Mouse (Mus musculus): Measurements from ENCODE around the gene Mtmr14.
A peak's percentile ranks its signal among the peaks of the same experiment; 100 is the strongest.

The Mtmr14 gene

DNA sequence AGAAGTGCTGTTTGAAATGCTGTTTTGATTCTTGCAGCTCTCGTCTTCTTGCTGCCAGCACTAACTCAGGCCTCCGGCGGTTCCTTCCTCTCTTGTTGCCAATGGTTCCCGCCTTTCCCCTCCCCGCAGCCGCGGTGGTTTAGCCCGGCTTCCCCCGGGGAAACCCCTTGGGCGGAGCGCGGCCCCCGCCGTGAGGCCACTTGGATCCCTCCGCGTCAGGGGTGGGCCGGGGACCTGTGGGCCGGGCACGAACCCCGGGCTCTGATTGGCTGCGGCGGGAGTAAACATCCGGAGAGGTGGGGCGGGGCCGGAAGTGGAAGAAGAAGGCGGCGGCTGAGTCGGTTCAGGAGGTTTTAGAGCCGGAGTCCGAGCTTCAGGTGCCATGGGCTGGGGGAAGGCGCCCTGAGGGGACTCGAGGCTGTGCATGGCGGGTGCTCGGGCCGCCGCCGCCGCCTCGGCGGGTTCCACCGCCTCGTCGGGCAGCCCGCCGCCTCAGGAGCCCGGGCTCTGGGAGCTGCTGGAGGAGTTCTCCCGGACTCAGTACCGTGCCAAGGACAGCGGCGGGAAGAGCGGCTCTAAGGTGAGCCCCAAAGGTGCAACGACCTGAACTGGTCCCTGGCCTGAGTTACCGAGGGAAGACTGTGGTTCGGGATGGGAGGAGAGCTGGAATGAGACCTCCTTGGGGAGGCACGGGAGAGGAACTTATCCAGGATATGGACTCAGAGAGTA lies at the start of gene Mtmr14:
Mtmr14 (plus strand) TSS at position 302 of the 729 bp plus-strand sequence.
- DNase-seq (ENCODE audit: extremely low read depth, low read depth): peak; percentile 90

DNA sequence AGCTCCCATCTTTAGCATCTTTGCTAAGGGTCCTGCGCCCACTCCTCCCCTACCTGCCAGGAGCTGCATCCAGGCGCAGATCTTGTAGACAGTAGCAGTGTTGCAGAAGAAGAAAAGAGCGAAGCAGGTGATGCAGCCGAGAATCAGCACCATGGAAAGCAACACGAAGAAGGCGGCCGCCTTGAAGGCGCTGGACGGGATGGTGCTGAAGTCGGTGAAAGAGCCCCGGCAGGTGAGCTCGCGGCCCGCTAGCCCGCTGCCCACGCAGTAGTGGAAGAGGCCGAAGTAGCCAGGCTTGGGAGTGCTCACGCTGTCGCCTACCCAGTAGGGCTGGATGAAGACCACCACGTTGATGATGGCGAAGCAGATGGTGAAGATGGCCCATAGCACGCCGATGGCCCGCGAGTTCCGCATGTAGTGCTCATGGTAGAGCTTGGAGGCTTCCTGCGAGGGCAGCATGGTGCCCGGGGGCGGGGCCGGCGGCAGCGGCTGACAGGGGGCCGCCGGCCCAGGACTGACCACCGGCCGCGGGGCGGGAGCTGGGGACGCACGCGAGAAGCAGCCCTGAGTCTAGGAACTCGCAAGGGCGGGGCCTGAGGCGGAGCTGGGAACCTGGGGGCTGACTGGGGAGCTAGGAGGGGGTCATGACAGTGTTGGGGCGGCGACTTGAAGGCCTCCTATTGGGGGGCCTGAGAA lies 43.7 kb upstream of the Mtmr14 start:
- no peak for DNase-seq (ENCODE audit: extremely low read depth, low read depth)

DNA sequence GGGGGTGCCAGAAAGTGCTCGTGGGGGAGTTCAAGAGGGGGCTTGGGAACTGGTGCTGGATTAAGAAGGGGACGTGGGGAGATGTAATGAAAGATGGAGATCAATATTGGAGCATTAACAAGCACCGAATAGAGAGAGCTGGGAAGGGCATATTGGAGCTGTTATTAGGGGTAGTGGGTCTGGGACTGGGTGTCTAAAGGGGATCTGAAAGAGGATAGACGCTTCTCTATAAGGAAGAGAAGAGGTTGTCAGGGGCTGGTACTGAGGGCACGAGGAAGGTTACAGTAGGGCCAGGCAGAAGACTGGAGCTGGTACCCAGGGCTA lies 43.2 kb upstream of the Mtmr14 start:
- DNase-seq (ENCODE audit: extremely low read depth, low read depth): no peak

DNA sequence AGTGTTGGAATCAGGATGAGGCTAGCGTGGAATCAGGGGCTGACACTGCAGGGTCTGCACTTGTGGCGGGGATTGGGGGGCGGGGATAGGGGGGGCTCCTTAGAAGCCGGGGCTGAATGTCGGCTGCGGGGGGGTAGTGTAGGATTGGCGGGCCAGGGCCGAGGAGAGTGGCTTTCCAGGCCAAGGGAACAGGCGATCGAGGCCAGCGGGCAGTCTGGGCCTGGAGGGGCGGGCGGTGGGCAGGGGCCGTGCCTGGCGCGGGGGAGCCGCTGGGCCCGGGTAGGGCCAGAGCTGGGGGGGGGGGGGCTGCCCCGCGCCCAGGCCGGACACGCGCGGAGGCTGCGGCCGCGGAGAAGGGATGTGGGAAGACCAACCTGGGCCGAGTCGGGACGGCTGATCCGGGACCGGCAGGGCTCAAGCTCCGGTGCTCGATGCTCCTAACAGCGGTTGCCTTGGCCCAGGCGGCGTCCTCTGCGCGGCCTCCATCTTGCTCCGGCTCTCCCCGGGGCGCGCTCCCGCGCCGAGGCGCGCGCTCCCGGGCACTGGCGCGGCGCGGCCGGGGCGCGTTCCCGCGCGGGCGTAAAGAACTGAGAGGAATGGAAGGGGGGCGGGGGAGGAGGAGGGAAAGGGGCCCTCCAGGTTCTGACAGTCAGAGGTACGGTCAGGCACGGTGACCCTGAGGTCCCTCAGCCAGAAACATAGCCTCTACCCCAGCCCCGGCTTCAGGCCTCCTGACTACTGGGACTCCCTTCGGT lies 42.6 kb upstream of the Mtmr14 start, which contains the start of gene Lhfpl4:
Lhfpl4 (minus strand) TSS at position 544 of the 755 bp plus-strand sequence.
- no peak for DNase-seq (ENCODE audit: extremely low read depth, low read depth)

DNA sequence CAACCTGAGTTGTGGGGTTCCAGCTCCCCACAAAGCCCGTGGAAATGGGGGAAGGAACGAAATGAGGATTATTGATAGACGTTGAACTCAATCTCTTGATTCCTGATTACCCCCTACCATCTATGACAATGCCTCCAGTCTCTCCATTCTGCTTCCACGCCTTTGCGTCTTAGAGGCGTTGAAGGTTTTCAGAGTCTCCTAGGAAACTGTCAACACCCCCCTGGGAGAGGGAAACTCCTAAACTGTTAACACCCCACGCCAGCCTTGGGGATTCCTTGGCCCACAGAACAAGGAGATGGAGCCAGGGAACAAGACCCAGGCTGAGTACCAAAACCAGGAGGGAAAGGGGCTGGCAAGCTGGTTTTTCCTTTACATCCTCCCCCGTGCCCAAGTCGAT lies 42.0 kb upstream of the Mtmr14 start:
- no peak for DNase-seq (ENCODE audit: extremely low read depth, low read depth)

DNA sequence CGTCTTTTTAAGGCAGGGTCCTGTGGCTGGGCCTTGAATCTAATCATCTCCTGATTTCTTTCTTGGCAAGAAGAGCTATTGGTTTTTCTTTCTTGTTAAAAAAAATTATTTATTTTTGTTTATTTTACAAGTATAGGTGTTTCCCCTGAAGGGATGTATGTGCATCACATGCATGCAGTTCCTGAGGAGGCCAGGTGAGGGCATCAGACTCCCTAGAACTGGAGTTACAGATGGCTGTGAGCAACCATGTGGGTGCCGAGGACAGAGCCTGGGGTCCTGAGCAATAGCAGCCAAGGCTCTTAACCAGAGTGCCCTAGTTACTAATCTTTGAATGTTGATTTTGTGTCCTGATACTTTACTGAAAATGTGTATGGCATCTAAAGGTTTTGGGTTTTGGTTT lies 21.4 kb upstream of the Mtmr14 start:
- no peak for DNase-seq (ENCODE audit: extremely low read depth, low read depth)

DNA sequence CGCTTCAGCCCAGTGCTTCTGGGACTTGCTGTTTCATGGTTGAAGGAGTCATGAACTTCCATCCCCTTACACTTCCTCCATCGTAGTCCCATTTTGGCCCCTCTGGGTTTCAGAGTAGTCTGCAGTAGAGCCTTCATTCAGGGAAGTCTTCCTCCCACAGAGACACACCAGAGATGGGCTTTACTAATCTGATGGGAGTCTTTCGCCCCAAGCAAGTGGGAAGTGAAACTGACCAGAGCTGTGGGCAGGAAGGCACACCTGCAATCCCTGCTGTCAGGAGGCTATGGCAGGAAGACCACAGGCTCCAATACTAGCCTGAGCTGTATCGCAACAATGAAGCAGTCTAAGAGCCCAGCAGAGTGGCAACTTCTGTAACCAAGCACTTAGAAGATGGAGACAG lies 11.8 kb upstream of the Mtmr14 start:
- DNase-seq (ENCODE audit: extremely low read depth, low read depth): no peak

DNA sequence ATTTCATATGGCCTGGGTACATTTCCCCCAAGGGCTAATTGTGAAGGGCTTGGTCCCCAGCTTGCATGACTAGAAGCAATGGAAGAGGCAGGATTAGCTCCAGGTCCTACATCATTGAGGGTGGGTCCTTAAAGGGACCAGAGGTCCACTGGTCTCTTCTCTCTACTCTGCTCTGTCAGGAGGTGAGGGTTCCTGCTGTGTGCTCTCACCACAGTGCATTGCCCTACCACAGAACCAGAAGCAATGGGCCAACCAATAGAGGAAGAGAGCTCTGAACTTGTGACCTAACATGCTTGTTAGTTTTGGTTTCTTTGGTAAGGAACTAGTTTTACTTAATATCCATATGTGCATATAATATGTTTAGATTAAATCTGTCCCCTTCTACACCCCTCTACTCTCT lies 10.9 kb upstream of the Mtmr14 start:
- DNase-seq (ENCODE audit: extremely low read depth, low read depth): no peak

DNA sequence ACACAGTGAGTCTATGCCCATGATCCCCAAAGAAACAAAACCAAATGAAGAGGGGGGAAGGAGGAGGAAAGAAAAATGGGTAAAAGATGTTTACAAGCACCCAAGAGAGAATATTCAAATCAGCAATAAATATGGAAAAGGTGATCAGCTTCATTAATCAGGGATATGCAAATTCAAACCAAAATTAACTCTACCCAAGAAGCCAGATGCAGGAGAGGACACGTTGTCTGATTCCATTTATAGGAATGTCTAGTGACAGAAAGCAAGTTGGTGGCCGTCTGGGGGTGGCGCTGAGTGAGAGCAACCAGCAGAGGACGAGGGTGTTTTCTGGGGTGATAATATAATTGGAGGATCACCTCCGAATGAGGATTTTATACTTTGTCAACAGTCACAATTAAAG lies 2.5 kb upstream of the Mtmr14 start:
- DNase-seq (ENCODE audit: extremely low read depth, low read depth): no peak

DNA sequence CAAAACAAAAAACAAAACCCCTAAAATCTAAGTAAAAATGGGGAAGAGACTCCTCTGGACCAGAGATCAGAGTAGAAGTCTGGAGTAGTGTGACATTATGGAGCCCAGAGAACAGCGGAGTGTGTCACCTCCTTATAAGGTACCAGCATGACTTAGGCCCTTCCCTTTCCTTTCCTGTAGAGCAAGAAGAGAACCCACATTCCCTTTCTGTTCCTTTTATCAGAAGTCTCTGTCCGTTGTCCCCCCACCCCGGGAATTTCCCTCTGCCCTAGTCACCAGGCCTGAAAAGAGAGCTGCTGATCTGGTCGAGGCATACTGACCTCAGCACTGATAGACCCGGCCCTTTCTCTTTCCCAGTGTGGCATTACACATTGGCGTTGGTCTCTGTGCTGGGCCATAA lies 799 bp downstream of the Mtmr14 start:
- peak; percentile 26 for DNase-seq (ENCODE audit: extremely low read depth, low read depth)

DNA sequence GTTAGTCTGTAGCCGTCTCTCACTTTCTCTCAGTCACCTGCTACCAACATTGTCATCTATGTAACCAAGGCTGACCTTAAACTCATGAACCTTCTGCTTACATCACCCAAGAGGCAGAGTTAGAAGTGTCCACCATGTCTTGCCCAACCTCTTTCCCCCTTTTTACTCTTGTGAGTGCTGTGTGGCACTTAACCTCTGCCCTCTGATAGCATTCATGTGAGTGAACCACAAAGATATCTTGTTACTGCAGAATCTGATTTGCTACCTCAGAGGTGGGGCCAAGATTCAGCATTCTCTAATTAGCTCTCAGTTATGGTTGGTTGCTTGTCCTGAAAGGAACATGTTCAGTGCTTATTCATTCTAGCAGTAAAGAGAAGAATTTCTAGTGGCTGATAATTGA lies 5.1 kb downstream of the Mtmr14 start:
- DNase-seq (ENCODE audit: extremely low read depth, low read depth): peak; percentile 19

DNA sequence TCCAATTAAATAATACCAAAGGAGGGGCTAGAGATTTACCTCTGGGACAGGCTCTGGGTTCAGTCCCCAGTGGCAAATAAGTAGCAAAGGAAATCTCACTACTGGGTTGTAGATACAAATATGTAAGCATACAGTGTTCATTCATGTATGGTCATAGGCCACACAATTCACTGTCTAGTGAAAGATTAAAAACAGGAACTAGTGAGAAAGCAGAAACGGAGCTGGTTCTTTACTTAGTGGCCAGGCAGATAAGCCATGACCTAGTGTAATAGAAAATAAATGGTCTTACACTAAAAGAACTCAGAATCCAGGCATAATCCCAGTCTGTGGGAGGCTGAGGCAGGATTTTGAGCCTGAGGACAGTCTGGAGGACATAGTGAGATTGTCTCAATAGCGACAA lies 7.9 kb downstream of the Mtmr14 start:
- DNase-seq (ENCODE audit: extremely low read depth, low read depth): peak; percentile 87

DNA sequence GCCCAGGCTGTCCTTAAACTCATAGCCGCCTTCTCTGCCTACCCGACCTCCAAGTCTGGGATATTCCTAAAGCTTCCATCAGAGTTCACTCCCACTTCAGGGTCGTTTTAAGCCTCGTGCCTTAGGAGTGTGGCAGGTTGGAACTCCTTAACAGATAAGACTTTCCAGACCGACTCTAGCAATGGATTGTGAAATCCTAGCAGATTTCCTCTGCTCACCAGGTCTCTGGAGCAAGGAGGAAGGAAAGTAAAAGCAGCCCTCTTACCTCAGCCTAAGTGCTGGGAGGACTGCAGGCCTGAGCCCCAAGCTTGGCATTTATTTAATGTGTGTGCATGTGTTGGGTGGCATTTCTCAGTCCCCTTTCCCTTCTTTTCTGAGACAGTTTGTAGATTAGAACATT lies 13.1 kb downstream of the Mtmr14 start:
- DNase-seq (ENCODE audit: extremely low read depth, low read depth): no peak

DNA sequence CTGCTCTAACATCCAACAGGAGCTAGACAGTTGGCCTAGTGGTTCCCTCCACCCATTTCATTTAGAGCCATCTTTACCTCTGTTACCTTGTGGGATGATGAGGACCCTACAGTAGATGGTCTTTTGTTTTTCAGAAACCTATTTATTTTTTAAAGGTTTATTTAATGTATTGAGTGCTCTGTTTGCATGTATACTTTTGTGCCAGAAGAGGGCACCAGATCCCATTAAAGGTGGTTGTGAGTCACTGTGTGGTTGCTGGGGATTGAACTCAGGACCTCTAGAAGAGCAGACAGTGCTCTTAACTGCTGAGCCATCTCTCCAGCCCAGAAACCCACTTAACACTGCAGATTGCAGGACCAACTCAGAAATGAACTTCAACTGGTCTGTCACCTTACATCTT lies 14.3 kb downstream of the Mtmr14 start:
- no peak for DNase-seq (ENCODE audit: extremely low read depth, low read depth)

DNA sequence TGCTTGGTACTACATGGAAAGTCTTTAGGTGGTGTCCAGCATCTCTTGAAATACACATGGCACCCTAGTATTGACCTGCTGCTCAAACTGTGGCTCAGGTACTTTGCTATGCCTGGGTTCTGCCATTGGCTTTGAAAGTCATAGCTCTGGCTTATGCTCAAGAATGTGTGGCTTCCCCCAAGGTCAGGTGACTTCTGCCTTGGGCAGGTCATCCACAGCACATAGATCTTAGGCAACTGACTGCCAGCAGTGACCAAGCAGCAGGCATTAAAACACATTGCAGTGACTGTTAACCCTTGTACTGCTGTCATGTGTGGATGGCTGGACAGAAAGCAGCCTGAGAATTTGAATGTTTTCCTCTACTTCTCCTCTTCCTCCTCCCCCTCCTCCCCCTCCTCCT lies 17.3 kb downstream of the Mtmr14 start:
- no peak for DNase-seq (ENCODE audit: extremely low read depth, low read depth)

DNA sequence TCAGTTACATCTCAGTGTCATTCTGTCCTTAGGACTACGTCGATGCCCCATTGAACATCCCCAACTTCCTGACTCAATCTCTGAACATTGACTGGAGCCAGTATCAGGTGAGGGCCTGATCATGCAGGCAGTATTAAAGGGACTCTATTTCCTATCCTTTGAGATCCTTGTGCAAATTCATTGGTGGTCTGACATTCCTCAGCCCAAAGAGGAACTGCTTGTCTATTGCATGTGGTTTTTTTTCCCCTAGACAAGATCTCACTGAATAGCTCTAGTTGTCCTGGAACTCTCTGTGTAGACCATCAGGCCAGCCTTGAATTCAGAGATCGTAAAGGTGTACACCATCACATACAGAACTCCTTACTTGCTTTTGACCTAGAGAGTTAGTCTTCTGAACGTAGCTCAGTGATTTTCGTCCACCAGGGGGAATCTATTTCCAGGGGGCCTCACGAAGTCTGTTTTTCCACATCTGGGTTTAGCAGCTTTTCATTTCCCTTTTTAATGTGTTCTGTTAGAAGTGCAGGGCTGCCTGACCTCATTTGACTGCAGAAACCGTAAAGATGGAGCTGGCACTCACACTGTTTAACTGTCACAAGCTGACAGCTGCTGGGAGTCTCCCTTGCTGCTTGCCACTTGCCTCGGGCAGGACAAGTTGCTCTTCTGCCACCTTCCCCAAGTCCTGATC lies 23.7 kb downstream of the Mtmr14 start:
- no peak for DNase-seq (ENCODE audit: extremely low read depth, low read depth)

DNA sequence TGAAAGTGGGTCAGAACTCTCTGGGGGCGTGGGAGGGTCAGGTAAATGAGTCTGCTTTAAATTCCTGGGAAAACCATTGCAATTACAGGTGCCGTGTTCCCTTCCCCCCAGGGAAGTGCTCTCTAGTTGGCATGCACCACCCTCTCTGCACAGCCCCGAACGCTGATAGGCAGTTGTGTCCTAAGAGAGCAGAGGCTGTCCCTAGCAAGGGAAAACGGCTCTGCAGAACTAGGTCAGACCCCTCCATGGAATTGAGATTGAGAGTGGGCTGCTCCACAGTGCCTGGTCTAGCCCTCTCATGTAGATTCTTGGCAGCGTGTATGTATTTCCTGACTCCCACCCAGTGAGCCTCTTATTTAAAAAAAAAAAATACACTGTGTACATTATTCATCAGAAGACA lies 25.9 kb downstream of the Mtmr14 start:
- DNase-seq (ENCODE audit: extremely low read depth, low read depth): no peak

DNA sequence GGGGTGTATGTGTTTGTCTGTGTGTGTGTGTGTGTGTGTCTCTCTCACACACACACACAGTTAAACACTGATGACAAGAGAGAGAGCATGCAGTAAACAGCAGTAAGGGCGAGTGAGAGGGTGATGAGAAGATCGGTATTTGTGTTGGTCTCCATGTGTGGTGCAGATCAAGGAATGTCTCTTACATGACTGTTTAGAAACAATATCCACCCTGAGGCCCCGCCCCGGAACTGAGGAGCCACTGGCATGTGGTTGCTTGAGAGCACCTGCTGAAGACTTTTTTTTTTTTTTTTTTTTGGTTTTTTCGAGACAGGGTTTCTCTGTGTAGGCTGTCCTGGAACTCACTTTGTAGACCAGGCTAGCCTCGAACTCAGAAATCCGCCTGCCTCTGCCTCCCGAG lies 26.8 kb downstream of the Mtmr14 start:
- no peak for DNase-seq (ENCODE audit: extremely low read depth, low read depth)

DNA sequence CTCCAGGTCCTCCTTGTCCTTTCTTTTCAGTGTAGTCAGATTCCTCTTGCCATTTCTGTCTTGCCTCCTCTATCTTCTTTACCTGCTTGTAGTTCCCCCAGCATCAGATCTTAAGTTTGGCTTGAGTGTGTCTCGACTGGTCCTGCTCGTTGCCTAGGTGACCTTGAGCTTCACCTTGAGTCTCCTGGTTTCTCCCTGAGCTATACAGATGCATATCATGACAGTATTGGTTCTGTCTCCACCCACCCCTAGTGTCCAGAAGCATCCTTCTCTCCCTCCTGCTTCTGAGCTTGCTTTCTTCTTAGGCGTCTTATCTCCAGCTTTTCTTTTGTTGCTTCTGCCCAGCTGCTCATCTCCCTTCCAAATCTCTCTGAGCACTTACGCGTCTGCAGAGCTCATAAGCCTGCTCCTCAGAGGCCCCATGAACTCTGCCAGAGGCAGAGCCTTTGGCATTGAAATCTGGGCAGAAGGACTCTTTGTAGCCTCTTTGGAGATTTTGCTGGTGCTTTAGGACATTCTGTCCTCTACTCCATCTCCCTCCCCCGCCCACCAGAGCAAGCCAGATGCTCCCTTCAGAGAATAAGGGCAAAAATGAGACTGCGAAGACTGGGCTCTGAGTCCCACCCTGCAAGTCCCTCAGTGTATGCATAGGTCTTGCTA lies 29.5 kb downstream of the Mtmr14 start:
- DNase-seq (ENCODE audit: extremely low read depth, low read depth): no peak

DNA sequence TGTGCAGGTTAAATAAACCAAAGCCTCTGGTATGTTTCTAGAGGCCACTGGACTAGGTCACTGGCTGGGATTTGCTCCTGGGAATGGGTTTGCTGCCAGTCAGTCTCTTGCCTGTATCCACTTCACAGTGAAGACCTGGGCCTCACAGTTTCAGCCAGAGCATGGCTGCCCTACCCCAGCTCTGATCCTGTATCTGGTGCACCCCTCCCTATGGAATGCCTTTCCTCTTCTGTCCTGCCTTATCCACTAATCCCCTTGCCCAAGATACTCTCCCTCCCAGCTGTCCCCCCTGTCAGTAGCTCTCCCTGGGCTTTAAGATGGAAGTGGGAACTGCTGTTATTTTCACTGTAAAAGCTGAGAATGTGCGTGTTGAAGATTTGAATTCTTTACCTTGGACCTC lies 30.3 kb downstream of the Mtmr14 start:
- no peak for DNase-seq (ENCODE audit: extremely low read depth, low read depth)

DNA sequence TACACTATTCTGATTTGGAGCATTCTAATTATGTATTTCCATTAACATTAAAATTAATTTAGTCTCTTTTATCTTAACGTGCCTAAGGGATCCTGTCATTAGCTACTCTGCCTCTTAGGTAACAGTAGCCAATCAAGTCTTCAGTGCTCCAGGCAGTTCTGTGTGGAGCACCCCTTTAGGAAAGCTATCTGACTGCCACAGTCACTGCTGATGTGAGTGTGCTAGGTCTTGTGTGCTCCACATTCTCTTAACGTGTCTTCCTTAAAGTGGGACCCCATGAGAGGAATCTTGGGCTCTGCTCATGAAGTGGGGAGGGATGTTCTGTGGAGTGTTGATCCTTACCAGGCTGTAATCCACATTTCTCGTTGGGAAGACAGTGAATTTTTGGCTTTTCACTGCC lies 34.7 kb downstream of the Mtmr14 start:
- DNase-seq (ENCODE audit: extremely low read depth, low read depth): no peak

Data from MEL-GATA-1-ER (cell line).